15 mouse cellular contexts compared by ENCODE assay signal in the genomic region with DNA sequence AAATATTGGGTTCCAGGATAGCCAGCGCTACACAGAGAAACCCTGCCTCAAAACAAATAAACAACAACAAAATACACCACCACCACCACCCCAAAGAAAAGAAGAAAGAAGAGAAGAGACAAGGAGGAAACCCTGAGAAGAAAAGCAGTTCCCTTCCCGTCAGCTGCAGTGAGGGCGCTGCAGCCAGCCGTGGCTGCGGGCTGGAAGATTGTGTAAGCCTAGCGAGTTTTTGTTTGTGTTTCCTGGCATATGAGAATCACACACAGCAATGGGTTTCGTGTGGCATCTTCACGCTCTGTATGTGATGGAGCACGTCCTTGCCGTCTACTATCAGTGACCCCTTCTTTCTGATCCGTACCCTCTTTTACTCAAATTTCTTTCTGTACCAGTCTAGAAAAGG. TPM values are rescaled to one million over a fixed set of nuclear protein-coding genes. Genes with fewer than 3 reads are reported as not detected.
DNase-seq lines count a peak whose midpoint lies in the region; ATAC-seq and TF ChIP-seq lines count a peak whose summit lies in the region.
"Had no signal": no experiment of that assay in that cellular context is flagged by ENCODE, and none has a peak within 500 bp of the region (broad histone marks: within the 10 kb centered on the region; RNA-seq: fewer than 3 reads in every experiment).

No protein-coding gene starts in this region.

- peaks cover 26% of the 10 kb centered on the region; the same call in 1 of the 2 replicates for H3K36me3 ChIP-seq in hindbrain, embryonic 10.5 days
- H3K36me3 ChIP-seq in hindbrain, embryonic 14.5 days (replicated peaks; ENCODE audit: control insufficient read depth, insufficient read depth), result no peaks in the 10 kb centered on the region
- H3K36me3 ChIP-seq in thymus, adult 2 months (ENCODE audit: control insufficient read depth, insufficient read depth, low read length), result no peaks in the 10 kb centered on the region; the same call in 1 of the 2 replicates
- H3K36me3 ChIP-seq in liver, embryonic 13.5 days, result peaks cover 40% of the 10 kb centered on the region

- TF ChIP-seq CTCF in thymus, adult 2 months (IDR thresholded peaks at IDR 0.05; ENCODE audit: borderline replicate concordance, control insufficient read depth, extremely low read depth, insufficient read depth, low read length, poor library complexity), result no peak

- no peak for TF ChIP-seq POLR2A in thymus, adult 2 months (IDR thresholded peaks at IDR 0.05; ENCODE audit: control insufficient read depth, extremely low read depth, insufficient read depth, low read length, poor library complexity)

- peaks cover 42% of the 10 kb centered on the region for H3K4me1 ChIP-seq in hindbrain, embryonic 10.5 days (replicated peaks)
- peaks cover 15% of the 10 kb centered on the region for H3K4me1 ChIP-seq in hindbrain, embryonic 14.5 days (replicated peaks; ENCODE audit: control insufficient read depth, insufficient read depth, low read length)
- peaks cover 17% of the 10 kb centered on the region for H3K4me1 ChIP-seq in thymus, adult 2 months (replicated peaks; ENCODE audit: control insufficient read depth, insufficient read depth, low read length)
- peaks cover 56% of the 10 kb centered on the region for H3K4me1 ChIP-seq in liver, embryonic 13.5 days (replicated peaks)

- peak overlapping the region; percentile 70 for H3K27ac ChIP-seq in hindbrain, embryonic 10.5 days
- no peak overlapping the region for H3K27ac ChIP-seq in hindbrain, embryonic 14.5 days
- H3K27ac ChIP-seq in thymus, adult 2 months (ENCODE audit: control insufficient read depth, insufficient read depth, low read length), result no peak overlapping the region
- H3K27ac ChIP-seq in liver, embryonic 13.5 days, result 0 out of 2 replicates have a peak overlapping the region, but pooled peaks have one; percentile 39

- no peak overlapping the region for H3K4me3 ChIP-seq in hindbrain, embryonic 10.5 days
- H3K4me3 ChIP-seq in hindbrain, embryonic 14.5 days (replicated peaks; ENCODE audit: low read length), result no peak overlapping the region
- no peak overlapping the region for H3K4me3 ChIP-seq in thymus, adult 2 months (ENCODE audit: control insufficient read depth, insufficient read depth, low read length)
- H3K4me3 ChIP-seq in liver, embryonic 13.5 days (replicated peaks), result no peak overlapping the region

- 81% methylated on average over 11 of the region's 11 CpGs for WGBS in hindbrain, embryonic 10.5 days
- 78% methylated on average over 11 of the region's 11 CpGs for WGBS in hindbrain, embryonic 14.5 days
- WGBS in thymus, adult 2 months, result 29% methylated on average over 11 of the region's 11 CpGs
- 43% methylated on average over 11 of the region's 11 CpGs for WGBS in liver, embryonic 13.5 days (ENCODE audit: insufficient replicate concordance)

- no peak overlapping the region for H3K9ac ChIP-seq in hindbrain, embryonic 14.5 days
- no peak overlapping the region for H3K9ac ChIP-seq in liver, embryonic 13.5 days

- no peaks in the 10 kb centered on the region for H3K9me3 ChIP-seq in hindbrain, embryonic 10.5 days
- no peaks in the 10 kb centered on the region for H3K9me3 ChIP-seq in hindbrain, embryonic 14.5 days (ENCODE audit: control insufficient read depth, low read length)
- no peaks in the 10 kb centered on the region for H3K9me3 ChIP-seq in liver, embryonic 13.5 days (replicated peaks)

- no peak overlapping the region for H3K4me2 ChIP-seq in hindbrain, embryonic 14.5 days (replicated peaks)
- H3K4me2 ChIP-seq in liver, embryonic 13.5 days, result 0 out of 2 replicates have a peak overlapping the region, but pooled peaks have one; percentile 1

- H3K27me3 ChIP-seq in hindbrain, embryonic 10.5 days (ENCODE audit: insufficient read depth, poor library complexity, severe bottlenecking), result no peaks in the 10 kb centered on the region
- H3K27me3 ChIP-seq in hindbrain, embryonic 14.5 days (ENCODE audit: control insufficient read depth, insufficient read depth, low read length), result no peaks in the 10 kb centered on the region
- no peaks in the 10 kb centered on the region for H3K27me3 ChIP-seq in thymus, adult 2 months (ENCODE audit: control insufficient read depth, insufficient read depth, low read length)
- no peaks in the 10 kb centered on the region for H3K27me3 ChIP-seq in liver, embryonic 13.5 days

- no peak for DNase-seq in hindbrain, embryonic 10.5 days (ENCODE audit: low spot score)
- DNase-seq in hindbrain, embryonic 14.5 days (ENCODE audit: low spot score), result no peak
- DNase-seq in thymus, postnatal 14 days, result peak; percentile 34
- DNase-seq in thymus, adult 2 months, result no peak
- no peak for DNase-seq in liver, embryonic 13.5 days
- DNase-seq in cerebellum, postnatal 4 days (ENCODE audit: low spot score in 2 of 2), result no peak
- no peak for DNase-seq in left cerebral cortex, adult 8-10 months (ENCODE audit: low spot score in 2 of 2)
- no peak for DNase-seq in kidney, postnatal 10 days
- DNase-seq: adrenal gland, postnatal 25 days; cerebellum, adult 9-10 months; heart, postnatal 36 days; kidney, postnatal 4 days; lung, adult 18-20 months had no signal

- no peak for ATAC-seq in hindbrain, embryonic 14.5 days (ENCODE audit: low FRiP score)
- no peak for ATAC-seq in liver, embryonic 13.5 days (ENCODE audit: low read depth)
- ATAC-seq: CD4-positive, CD25-positive, alpha-beta regulatory T cell, adult 4 months; midbrain, embryonic 16.5 days had no signal

RNA-seq across cellular contexts. Expression of a gene that starts 14.1 kb away (rescaled TPM):
- polyA plus RNA-seq in hindbrain, embryonic 10.5 days (2016; fragmentation: Nextera tagmentation; extraction: Ambion mirVana), result 1.8 and 2.0 TPM in 2 replicates
- 1.6 and 1.8 TPM in 2 replicates for polyA plus RNA-seq in hindbrain, embryonic 14.5 days (2014; fragmentation: Nextera tagmentation; extraction: Ambion mirVana)
- 50.7 and 51.6 TPM in 2 replicates for polyA plus RNA-seq in thymus, adult 2 months (2012; rRNA removed)
- 1.3 and 1.4 TPM in 2 replicates for polyA plus RNA-seq in liver, embryonic 13.5 days (2015; fragmentation: Nextera tagmentation; extraction: Ambion mirVana)
- 10 to 100 TPM; 26.4 to 28.8 (median 27.1) TPM for total RNA-seq in left cerebral cortex, adult 8-10 months (2022)

RNA-seq across cellular contexts. Expression of a gene that starts 39.1 kb away (rescaled TPM):
- 3.4 and 4.3 TPM in 2 replicates for polyA plus RNA-seq in hindbrain, embryonic 10.5 days (2016; fragmentation: Nextera tagmentation; extraction: Ambion mirVana)
- 4.3 and 6.5 TPM in 2 replicates for polyA plus RNA-seq in hindbrain, embryonic 14.5 days (2014; fragmentation: Nextera tagmentation; extraction: Ambion mirVana)
- polyA plus RNA-seq in thymus, adult 2 months (2012; rRNA removed), result 247 and 277 TPM in 2 replicates
- polyA plus RNA-seq in liver, embryonic 13.5 days (2015; fragmentation: Nextera tagmentation; extraction: Ambion mirVana), result 14.6 and 14.8 TPM in 2 replicates
- total RNA-seq in left cerebral cortex, adult 8-10 months (2022), result 1 to 10 TPM; 2.8 to 5.5 (median 3.7) TPM

Comparison
In these comparisons a context has a peak if more than half of its experiments do, and no peak if none do; other contexts are left out.
1. H3K27ac ChIP-seq: peak in hindbrain, embryonic 10.5 days (single experiment) and liver, embryonic 13.5 days (single experiment); none in hindbrain, embryonic 14.5 days (single experiment) and thymus, adult 2 months (single experiment).
2. RNA of a gene that starts 14.1 kb away (polyA plus RNA-seq): 50.7 to 51.6 TPM in thymus, adult 2 months; 1.8 to 2.0 TPM in hindbrain, embryonic 10.5 days, 1.6 to 1.8 TPM in hindbrain, embryonic 14.5 days and 1.3 to 1.4 TPM in liver, embryonic 13.5 days; every median in the first group is over 10 times any median in the second.
3. RNA of a gene that starts 39.1 kb away (polyA plus RNA-seq): 247 to 277 TPM in thymus, adult 2 months; 14.6 to 14.8 TPM in liver, embryonic 13.5 days, 4.3 to 6.5 TPM in hindbrain, embryonic 14.5 days and 3.4 to 4.3 TPM in hindbrain, embryonic 10.5 days; every median in the first group is over 10 times any median in the second.